Mouse (Mus musculus) hematopoietic stem cell, adult 5-6 weeks (primary cell): ENCODE results near the gene Cul1. TPM values are rescaled to one million over a fixed set of nuclear protein-coding genes. Genes with fewer than 3 reads are reported as not detected.

ENCODE experiments used
- ATAC-seq, 2 experiments: fragments of 125-278 bp in 1 of 2; replicated peaks in 1 of 2; 2 replicates each; pipeline ENCODE4 v1.8.0; 2016 to 2017; ENCODE audit warnings: inconsistent platforms in 2 of 2, mild to moderate bottlenecking in 2 of 2, moderate number of reproducible peaks in 2 of 2, low read depth in 1 of 2, moderate TSS enrichment in 1 of 2; ENCODE audit not compliant: low FRiP score in 2 of 2, poor library complexity in 2 of 2, severe bottlenecking in 2 of 2, insufficient read depth in 1 of 2, low TSS enrichment in 1 of 2
- total RNA-seq: library from RNA; stranded (forward); fragments of 172-1452, 232-1000 nt; gene quantifications from 2 replicates; pipeline ENCODE4 v1.2.3, GENCODE M21; 2017

Gene Cul1
- total RNA-seq, 1 experiment from 2014 or later: 163 TPM

DNA sequence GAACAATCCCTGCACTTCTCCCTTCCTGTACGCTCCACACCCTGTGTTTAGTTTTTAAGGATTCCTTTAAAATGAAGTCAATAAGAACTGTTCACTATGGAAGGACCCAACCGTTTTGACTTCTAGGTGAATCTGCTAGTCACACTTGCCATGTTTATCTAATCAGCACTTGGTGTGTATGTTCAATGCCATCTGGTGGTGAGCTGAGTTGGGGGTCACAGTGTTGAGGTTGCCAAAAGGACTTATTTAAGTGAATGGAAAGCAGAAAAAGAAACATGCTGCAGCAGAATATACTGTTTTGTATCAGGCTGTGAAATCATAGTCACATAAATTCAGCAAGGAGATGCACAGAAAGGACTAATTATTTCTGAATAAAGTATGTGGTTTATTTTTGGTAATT is 12.2 kb downstream of the Cul1 start:
- ATAC-seq: no peak; a peak in 1 of 4 replicates

DNA sequence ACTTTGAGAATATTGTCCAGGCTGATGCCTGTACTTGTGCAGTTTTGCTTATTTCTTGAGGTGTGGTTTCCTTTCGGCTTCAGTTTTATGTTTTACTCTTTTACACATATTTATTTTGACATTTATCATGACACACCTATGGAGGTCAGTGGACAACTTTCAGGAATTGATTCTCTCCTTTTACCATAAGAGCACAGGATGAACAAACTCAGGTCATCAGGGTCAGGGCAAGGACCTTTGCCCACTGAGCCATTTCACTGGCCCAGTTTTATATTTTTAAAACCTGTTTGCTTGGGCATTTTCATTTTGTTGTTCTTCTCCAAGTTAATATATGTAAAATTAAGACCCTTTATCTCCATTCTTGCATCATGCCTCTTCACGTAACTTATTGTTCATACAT is 13.3 kb downstream of the Cul1 start:
- ATAC-seq: no peak

- ATAC-seq: no peak
These were observed 13.9 kb downstream of the Cul1 start for GRCm38 (mm10) chr6:47467058-47467457.

- ATAC-seq: no peak
These were observed 16.6 kb downstream of the Cul1 start for GRCm38 (mm10) chr6:47469760-47470159.

DNA sequence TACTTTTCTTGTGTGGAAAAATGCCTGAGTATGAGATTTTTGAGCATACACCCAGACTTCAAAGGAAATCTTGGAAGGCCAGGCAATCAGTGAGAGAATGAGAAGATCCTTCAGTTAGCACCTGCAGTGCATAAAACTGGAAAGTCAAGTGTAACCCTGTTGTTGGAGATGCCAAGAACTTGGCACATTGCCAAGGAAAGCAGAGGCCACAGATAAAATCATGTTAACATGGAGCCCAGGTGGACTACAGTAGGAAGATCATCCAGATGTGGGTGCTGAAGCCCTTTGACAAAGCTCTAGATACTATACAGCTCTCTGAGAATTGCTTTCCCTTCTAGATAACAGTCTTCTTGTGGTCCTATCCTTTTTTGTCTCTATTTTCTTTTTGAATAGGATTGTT is 19.2 kb downstream of the Cul1 start:
- ATAC-seq: no peak

GRCm38 (mm10) chr6:47482027-47482426 is 28.8 kb downstream of the Cul1 start:
- ATAC-seq: no peak

DNA sequence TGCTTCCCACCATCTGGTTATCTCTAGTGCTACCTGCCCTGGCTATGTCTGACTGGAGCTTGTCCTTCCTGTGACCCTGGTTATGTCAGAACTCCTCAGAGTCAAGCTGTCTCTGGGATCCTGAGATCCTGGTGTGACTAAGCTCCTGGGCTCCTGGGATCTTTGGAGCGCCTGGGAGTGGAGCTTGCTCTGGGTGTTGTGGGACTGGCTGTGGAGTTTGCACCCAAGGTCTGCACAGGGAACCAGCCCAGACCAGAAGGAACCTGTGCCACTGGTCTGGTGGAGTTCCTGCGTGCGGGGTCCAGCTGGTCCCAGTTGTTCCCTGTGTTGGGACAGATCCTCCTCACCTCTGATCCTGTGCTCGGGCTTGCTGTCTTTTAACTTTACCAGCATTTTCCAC is 41.4 kb downstream of the Cul1 start:
- no peak for ATAC-seq

- no peak for ATAC-seq
These were observed 66.8 kb downstream of the Cul1 start for GRCm38 (mm10) chr6:47520030-47520429.

DNA sequence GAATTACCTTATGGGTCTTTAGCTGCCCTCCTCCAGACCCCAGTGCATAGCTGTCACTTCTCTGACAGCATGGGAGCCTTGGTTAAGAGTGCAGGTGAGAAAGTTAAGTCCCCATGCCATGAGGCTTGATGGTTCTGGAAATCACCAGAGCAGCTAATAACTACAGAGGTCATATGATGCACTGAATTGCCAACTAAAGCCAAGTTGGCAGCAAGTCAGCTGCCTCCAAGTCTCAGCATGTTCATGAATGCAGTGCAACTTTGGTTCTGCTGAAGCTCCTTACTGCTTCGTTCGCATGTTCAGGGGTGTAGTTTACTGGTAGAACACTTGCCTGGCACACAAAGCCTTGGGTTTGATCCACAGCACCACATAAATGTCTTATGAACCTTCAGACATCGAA is 69.2 kb downstream of the Cul1 start:
- ATAC-seq: no peak

GRCm38 (mm10) chr6:47525041-47525440 is 71.8 kb downstream of the Cul1 start:
- ATAC-seq: no peak

DNA sequence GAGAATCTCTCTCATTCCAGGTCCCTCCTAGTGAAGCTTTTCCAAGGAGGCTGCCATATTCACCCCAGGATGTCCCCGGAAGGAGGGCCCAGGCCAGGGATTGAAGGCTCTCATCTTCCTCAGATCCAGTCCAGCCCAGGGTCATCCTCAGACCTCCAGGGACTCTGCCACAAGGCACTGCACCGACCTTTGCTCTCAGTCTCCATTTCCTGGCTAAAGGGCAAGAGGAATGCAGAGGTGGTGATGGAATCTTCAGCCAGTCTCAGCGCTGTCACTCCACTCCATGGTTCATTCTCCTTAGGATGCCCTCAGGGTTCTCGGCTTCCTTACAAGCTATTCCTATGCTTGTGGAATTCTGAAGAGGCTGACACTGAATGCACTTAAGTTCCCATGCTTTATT is 73.2 kb downstream of the Cul1 start:
- no peak for ATAC-seq

- ATAC-seq: no peak
These were observed 73.9 kb downstream of the Cul1 start for GRCm38 (mm10) chr6:47527129-47527528.

DNA sequence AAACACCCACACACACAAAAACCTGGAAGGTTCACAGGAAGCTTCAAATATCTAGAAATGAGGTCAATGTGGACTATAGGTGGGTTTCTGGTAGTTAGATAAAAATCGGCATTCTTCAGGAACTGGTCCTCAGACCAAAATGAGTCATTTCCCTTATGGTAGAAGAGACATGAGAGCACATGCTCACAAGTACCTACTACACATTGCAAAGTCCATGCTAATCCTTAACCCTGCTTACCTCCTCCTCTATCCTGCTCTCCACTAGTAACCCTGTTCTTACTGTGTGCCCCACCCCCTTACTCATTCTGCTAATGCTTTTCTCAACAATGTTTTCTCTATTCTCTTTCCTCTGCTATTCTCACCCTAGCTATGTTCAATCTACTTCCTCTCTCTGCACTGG is 74.5 kb downstream of the Cul1 start:
- ATAC-seq: no peak

GRCm38 (mm10) chr6:47532547-47532946 is 79.3 kb downstream of the Cul1 start:
- no peak for ATAC-seq

DNA sequence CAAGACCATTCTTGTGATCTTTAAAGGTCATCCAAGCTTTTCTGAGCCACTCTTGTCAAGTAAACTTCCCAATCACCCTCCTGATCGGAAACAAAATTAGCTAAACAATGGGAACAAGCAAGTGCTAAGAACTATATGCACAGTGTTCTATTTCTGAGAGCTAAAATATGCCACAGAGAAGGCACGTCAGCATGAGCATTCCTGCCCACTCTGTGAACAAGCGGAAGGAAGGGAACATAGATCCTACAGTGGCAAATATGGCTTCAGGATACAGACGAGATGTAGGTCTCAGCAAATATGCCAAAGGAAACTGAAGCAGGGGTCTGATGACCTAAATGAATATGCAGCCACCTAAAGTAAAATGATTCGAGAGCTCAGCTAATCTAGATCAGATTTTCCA is 82.1 kb downstream of the Cul1 start:
- ATAC-seq: no peak

- no peak for ATAC-seq
These were observed 99.1 kb downstream of the Cul1 start for GRCm38 (mm10) chr6:47552280-47552679.

- no peak for ATAC-seq
These were observed 106.1 kb downstream of the Cul1 start for GRCm38 (mm10) chr6:47559287-47559686.

DNA sequence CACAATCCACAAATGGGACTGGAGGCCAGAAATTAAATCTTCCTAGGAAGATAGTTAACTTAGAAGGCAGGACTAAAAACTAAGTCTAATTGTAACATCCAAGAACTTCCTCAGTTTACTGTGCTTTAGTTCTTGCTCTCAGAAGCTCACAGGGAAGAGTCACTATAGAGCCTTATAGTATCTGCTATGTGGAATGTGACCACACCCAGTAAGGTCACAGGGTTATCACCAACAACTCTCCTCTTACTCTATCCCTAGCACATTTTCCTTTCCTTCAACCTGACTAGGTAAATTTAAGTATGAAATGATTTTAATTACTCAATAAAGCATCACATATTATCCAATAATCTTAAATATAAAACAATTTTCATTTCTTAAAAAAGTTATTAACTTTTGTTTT is 107.2 kb downstream of the Cul1 start:
- ATAC-seq: no peak

DNA sequence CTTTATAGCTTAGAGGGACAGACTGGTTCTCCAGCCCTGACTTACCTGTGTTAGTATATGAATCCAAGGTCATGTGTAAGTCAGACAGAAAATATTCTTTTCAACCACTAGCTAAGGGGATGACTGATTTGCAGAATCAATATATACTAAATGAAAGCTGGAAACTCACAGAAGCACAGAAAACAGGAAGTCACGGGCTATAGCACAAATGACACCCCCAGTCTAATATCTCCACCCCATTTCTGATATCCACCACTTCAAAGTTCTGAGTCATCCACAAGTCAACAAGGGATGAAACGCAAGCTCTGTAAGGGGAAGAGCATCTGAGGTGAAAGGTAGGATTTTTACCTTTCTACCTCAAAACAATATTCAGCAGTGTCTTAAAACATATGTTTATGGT is 107.6 kb downstream of the Cul1 start:
- ATAC-seq: no peak

- no peak for ATAC-seq
These were observed 108.2 kb downstream of the Cul1 start for GRCm38 (mm10) chr6:47561426-47561825.
